Mouse (Mus musculus) C2C12 (cell line): Measurements from ENCODE around the gene Megf11.

Source experiments
- CEBPB ChIP-seq: IDR thresholded peaks from one replicate; pipeline ENCODE4 v1.6.1; 2011; ENCODE audit warnings: low read depth, mild to moderate bottlenecking, control low read depth, moderate library complexity
- CTCF ChIP-seq: IDR thresholded peaks from one replicate; pipeline ENCODE4 v1.5.1; 2011; ENCODE audit not compliant: control insufficient read depth, insufficient read depth, insufficient read length
- FOSL1 ChIP-seq: IDR thresholded peaks from one replicate; pipeline ENCODE4 v1.8.0; 2011; ENCODE audit warnings: mild to moderate bottlenecking, low read length; ENCODE audit not compliant: poor library complexity, insufficient read depth, severe bottlenecking
- MAX ChIP-seq: IDR thresholded peaks from one replicate; pipeline ENCODE4 v1.6.1; 2011; ENCODE audit warnings: mild to moderate bottlenecking, control low read depth
- MYOD1 ChIP-seq: IDR thresholded peaks from one replicate; pipeline ENCODE4 v1.6.1; 2011; ENCODE audit warnings: low read depth; ENCODE audit not compliant: control insufficient read depth, insufficient read length
- MYOG ChIP-seq: IDR thresholded peaks from one replicate; pipeline ENCODE4 v1.6.1; 2011; ENCODE audit not compliant: control insufficient read depth, insufficient read length; ENCODE audit errors: extremely low read depth
- USF1 ChIP-seq: IDR thresholded peaks from one replicate; pipeline ENCODE4 v1.6.1; 2011; ENCODE audit warnings: low read depth, mild to moderate bottlenecking, control low read depth, moderate library complexity

DNA sequence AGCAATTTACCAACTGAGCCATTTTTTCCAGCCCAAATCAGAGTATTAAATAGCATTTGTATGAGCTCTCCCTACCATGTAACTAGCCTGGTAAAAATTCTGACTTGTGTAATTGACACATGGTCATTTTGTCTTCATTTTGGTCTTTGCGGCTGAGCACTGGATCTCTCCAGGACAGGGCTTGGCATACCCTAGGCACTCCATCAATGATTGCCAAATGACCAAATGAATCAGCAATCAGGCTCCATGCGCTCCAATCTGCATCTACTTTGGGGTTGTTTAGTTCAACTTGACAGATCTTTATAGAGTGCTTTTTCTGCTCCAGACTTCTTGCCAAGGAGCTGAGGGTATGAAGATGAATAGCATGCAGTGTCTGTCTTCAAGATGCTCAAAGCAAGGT lies 9.0 kb upstream of the Megf11 start:
- TF ChIP-seq CTCF (no peak), CEBPB (no peak), MYOD1 (no peak), USF1 (no peak), MYOG (no peak), MAX (no peak), FOSL1 (no peak)
